Mouse (Mus musculus): ENCODE data around the gene Dennd1b. TPM values are rescaled to one million over a fixed set of nuclear protein-coding genes. Genes with fewer than 3 reads are reported as not detected.

Dennd1b gene
- polyA plus RNA-seq, 1 experiment from 2014 or later = 12.3 TPM

DNA sequence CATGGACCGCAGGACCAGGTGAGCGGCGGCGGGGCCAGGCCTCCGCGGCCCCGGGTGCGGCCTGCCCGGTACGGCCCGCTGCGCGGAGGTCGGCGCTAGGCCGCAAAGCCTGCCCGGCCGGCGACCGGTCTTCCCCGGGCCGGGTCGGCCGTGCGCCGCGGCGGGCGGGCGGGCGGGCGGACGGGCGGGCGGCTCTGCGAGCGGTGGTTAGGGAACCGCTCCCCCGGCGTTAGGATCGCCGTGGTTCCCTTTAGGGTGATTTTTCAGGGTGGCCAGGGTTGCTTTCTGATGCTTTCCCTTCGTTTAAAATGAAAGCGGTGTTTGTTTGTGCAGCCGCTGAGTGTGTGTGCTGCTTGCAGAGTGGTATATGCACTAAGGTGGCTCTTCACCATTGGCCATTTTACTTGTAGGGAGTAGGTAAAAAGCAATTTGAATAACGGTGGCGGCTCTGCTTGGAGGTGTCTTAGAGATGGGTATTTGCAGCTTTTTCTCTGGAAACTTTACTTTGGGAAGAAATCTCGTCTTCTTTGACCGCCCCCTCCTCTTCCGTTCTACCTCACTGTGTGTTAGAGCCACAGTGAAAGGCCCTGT lies 728 bp downstream of the Dennd1b start:
- Histone ChIP-seq H3K4me1 (replicated peaks) (peaks cover 26% of the 10 kb centered on the region), H3K9me3 (no peaks in the 10 kb centered on the region), H3K4me3 (replicated peaks) (peak overlapping the region; percentile 85), H3K27ac (peak overlapping the region; percentile 87), H3K9ac (replicated peaks) (peak overlapping the region; percentile 92), H3K27me3 (no peaks in the 10 kb centered on the region), H3K4me2 (peak overlapping the region; percentile 66), H3K36me3 (no peaks in the 10 kb centered on the region)
- ATAC-seq (ENCODE audit: insufficient number of reproducible peaks, insufficient read depth, low FRiP score, low TSS enrichment, low read depth) = peak; percentile 57
- WGBS = under 1% methylated on average over 44 of the region's 50 CpGs

DNA sequence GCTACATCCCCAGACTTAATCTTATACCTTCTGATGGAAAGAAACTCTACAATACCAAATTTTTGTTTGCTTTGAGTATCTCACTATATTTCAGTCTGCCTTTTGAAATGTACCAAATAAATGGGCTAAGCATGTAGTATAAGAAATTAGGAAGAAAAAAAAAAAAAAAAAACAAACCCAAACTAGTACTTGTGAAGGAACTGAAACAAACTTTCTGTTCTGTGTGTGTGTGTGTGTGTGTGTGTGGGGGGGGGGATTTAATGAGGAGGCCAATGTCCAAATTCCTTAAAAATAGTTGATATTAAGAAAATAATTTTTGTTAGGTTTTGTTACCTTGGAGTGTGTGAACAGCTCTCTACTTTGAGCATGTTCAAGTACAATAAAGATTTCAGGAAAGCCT lies 1.8 kb downstream of the Dennd1b start:
- Histone ChIP-seq H3K9ac (replicated peaks) (no peak overlapping the region), H3K4me1 (replicated peaks) (peaks cover 26% of the 10 kb centered on the region), H3K4me3 (replicated peaks) (no peak overlapping the region), H3K27ac (no peak overlapping the region), H3K36me3 (no peaks in the 10 kb centered on the region), H3K27me3 (no peaks in the 10 kb centered on the region), H3K9me3 (no peaks in the 10 kb centered on the region), H3K4me2 (no peak overlapping the region)
- no peak for ATAC-seq (ENCODE audit: insufficient number of reproducible peaks, insufficient read depth, low FRiP score, low TSS enrichment, low read depth)

DNA sequence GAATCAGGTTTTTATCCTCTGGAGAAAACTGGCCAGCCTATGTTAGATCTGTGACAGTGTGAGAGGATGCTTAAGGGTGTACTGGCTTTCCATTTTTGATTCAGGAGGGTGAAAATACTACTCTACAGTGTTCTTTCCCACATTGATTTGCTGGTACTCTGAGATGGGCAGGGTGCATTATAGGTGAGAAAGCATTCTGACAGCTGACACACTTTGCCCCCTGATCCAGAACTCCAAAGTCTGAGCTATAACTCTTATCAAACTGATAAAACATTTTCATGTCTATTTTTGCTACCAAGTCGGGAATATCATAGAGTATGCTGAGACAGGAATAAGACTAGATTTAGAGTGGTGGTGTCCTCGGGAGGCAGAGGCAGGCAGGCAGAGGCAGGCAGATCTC lies 2.3 kb downstream of the Dennd1b start:
- Histone ChIP-seq H3K9ac (replicated peaks) (no peak overlapping the region), H3K36me3 (no peaks in the 10 kb centered on the region), H3K4me2 (no peak overlapping the region), H3K9me3 (no peaks in the 10 kb centered on the region), H3K27ac (no peak overlapping the region), H3K27me3 (no peaks in the 10 kb centered on the region), H3K4me3 (replicated peaks) (no peak overlapping the region), H3K4me1 (replicated peaks) (peaks cover 26% of the 10 kb centered on the region)
- no peak for ATAC-seq (ENCODE audit: insufficient number of reproducible peaks, insufficient read depth, low FRiP score, low TSS enrichment, low read depth)
- WGBS = 91% methylated on average over 2 of the region's 2 CpGs

DNA sequence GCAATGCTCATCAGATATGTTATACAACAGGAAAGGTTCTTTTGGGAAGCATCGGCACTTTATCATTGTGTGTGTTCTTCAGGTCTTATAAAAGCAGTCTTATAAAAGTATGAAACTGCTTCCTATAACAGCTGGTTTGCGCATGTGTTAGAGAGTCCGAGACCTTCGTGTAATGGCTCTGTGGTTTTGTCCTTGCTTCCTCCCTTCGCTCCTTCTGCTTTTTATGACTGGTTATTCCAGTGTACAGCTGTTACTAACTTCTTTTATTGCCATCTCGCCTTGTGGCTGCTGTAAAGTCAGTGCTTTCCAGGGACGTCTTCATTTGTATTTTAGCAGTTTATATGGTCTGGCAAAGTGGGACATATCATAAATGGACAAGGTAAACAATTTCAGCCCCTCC lies 4.2 kb downstream of the Dennd1b start:
- H3K27me3 ChIP-seq = no peaks in the 10 kb centered on the region
- WGBS = 28% methylated on average over 7 of the region's 7 CpGs
- H3K4me1 ChIP-seq (replicated peaks) = peaks cover 26% of the 10 kb centered on the region
- H3K9ac ChIP-seq (replicated peaks) = no peak overlapping the region
- no peak overlapping the region for H3K27ac ChIP-seq
- no peak overlapping the region; the same call in 1 of the 2 replicates for H3K4me2 ChIP-seq
- ATAC-seq (ENCODE audit: insufficient number of reproducible peaks, insufficient read depth, low FRiP score, low TSS enrichment, low read depth) = no peak
- no peaks in the 10 kb centered on the region for H3K36me3 ChIP-seq
- no peak overlapping the region for H3K4me3 ChIP-seq (replicated peaks)
- no peaks in the 10 kb centered on the region for H3K9me3 ChIP-seq

DNA sequence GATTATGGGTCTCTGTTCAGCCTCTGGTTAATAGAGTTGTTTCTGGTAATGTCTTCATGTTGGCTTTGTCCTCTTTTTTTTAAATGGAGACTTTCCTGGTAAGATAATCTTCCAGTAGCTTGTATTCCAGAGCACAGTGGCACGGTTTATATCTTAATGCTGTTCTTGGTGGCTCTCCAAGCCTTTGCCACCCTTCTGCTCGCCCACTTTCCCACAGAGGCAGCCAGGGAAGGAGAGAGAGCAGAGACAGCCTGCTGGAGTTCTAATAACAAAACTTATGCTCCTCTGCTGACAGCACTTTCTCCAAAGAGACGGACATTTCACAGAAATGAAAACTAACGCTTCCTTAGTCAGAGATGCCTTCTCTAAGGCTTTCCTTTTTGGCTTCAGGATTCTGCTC lies 6.8 kb downstream of the Dennd1b start:
- Histone ChIP-seq H3K4me1 (replicated peaks) (peaks cover 20% of the 10 kb centered on the region), H3K4me2 (no peak overlapping the region), H3K9me3 (no peaks in the 10 kb centered on the region), H3K27ac (no peak overlapping the region), H3K4me3 (replicated peaks) (no peak overlapping the region), H3K36me3 (no peaks in the 10 kb centered on the region), H3K9ac (replicated peaks) (no peak overlapping the region), H3K27me3 (no peaks in the 10 kb centered on the region)
- ATAC-seq (ENCODE audit: insufficient number of reproducible peaks, insufficient read depth, low FRiP score, low TSS enrichment, low read depth) = no peak
- 88% methylated on average over 4 of the region's 4 CpGs for WGBS

DNA sequence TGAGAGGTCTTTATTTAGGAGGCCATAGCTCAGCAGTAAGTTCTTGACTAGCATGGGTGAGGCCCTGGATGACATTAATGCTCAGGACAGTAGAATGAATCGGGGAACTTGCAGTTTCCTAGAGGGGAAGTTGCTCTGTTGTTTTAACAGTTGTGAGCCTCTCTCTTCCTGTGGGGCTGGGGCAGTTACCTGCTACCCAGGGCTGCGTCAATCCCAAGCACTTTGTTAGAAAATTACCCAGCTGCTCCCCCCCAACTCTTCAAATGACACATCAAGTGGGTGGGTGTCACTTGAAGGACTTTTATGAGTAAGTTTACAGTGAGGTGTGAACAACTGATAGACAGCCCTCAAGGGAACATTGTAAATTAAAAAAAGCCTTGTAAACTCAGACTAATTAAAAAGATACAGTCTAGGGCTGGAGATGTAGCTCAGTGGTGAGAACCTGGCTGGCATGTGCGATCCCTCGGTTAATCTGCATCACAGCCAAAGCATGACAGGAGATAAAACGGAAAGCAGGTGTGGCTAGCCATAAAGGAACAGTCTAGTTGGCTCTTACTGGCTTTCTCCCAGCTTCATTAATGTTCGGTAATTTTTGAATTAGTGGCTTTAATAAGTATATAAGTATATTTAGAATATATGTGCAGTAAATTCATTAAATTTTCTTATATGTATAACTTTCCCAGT lies 10.4 kb downstream of the Dennd1b start:
- no peak overlapping the region for H3K27ac ChIP-seq
- H3K9ac ChIP-seq (replicated peaks) = no peak overlapping the region
- no peak overlapping the region for H3K4me2 ChIP-seq
- WGBS = 51% methylated on average over 6 of the region's 6 CpGs
- no peaks in the 10 kb centered on the region for H3K27me3 ChIP-seq
- H3K4me3 ChIP-seq (replicated peaks) = no peak overlapping the region
- no peak for ATAC-seq (ENCODE audit: insufficient number of reproducible peaks, insufficient read depth, low FRiP score, low TSS enrichment, low read depth)
- H3K9me3 ChIP-seq = no peaks in the 10 kb centered on the region
- no peaks in the 10 kb centered on the region for H3K36me3 ChIP-seq
- H3K4me1 ChIP-seq (replicated peaks) = no peaks in the 10 kb centered on the region

DNA sequence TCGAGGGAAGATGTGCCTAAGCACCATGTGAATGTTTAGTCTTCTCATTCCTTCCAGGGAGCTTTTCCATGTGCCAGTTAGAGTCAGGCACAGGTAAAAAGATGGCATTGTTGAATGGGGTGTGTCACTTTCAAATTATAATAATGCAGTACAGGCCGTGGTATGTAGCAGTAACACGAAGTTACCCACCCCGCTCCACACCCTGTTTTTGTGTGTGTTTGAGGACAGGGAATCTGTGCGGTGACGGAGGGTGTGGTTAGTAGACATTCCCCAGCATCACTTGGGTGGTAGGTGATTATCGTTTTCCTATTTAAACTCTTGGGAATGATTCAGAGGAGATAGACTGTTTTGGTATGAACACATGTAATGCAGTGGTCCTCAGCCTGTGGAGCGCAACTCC lies 11.6 kb downstream of the Dennd1b start:
- H3K4me2 ChIP-seq = no peak overlapping the region
- no peaks in the 10 kb centered on the region for H3K9me3 ChIP-seq
- no peak overlapping the region for H3K27ac ChIP-seq
- H3K27me3 ChIP-seq = no peaks in the 10 kb centered on the region
- ATAC-seq (ENCODE audit: insufficient number of reproducible peaks, insufficient read depth, low FRiP score, low TSS enrichment, low read depth) = no peak
- no peaks in the 10 kb centered on the region for H3K4me1 ChIP-seq (replicated peaks)
- H3K4me3 ChIP-seq (replicated peaks) = no peak overlapping the region
- WGBS = 95% methylated on average over 8 of the region's 8 CpGs
- H3K36me3 ChIP-seq = no peaks in the 10 kb centered on the region
- no peak overlapping the region for H3K9ac ChIP-seq (replicated peaks)

DNA sequence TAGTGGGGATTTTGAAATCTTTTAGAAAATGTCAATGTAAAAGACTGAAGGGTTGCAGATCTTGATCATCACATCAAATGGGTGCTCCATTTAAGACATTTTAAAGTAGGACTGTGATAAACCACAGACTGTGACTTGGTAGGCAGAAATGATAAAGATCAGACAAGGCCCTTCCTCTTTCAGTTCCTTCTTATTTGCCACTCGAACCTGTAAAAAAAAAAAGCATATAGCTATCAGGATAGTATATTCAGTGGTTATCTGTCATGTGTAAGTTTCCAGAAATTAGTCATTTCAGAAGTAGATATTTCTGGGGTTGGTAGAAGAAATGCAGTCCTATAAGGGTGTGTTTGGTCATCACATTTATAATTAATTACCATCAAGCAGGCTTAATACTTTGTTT lies 12.7 kb downstream of the Dennd1b start:
- no peak overlapping the region for H3K27ac ChIP-seq
- no peaks in the 10 kb centered on the region for H3K27me3 ChIP-seq
- no peaks in the 10 kb centered on the region for H3K9me3 ChIP-seq
- H3K36me3 ChIP-seq = no peaks in the 10 kb centered on the region
- H3K4me1 ChIP-seq (replicated peaks) = no peaks in the 10 kb centered on the region
- H3K9ac ChIP-seq (replicated peaks) = no peak overlapping the region
- no peak overlapping the region for H3K4me3 ChIP-seq (replicated peaks)
- no peak for ATAC-seq (ENCODE audit: insufficient number of reproducible peaks, insufficient read depth, low FRiP score, low TSS enrichment, low read depth)
- H3K4me2 ChIP-seq = no peak overlapping the region
- 73% methylated on average over 1 of the region's 1 CpGs for WGBS

DNA sequence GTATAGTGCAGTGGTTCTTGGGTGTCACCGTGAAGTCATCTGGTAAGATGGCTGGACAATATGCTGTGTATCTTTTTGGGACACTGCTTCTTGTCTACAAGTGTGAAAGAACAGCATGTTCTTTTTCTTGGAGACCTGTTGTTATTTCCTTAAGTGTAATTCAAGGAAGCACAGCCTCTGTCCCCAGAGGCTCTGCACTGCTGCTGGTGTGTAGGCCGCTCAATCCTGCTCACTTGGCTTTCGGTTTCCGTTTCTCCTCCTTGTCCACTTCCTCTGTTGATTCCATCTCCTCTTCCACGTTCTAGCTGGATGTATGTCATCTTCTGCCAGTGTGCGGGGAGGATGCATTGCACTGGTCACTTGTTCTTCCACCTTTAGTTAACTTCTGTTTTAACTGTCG lies 19.0 kb downstream of the Dennd1b start:
- Histone ChIP-seq H3K4me3 (replicated peaks) (no peak overlapping the region), H3K9ac (replicated peaks) (no peak overlapping the region), H3K4me1 (replicated peaks) (peaks cover 21% of the 10 kb centered on the region), H3K4me2 (no peak overlapping the region), H3K27me3 (no peaks in the 10 kb centered on the region), H3K9me3 (no peaks in the 10 kb centered on the region), H3K27ac (no peak overlapping the region), H3K36me3 (no peaks in the 10 kb centered on the region)
- ATAC-seq (ENCODE audit: insufficient number of reproducible peaks, insufficient read depth, low FRiP score, low TSS enrichment, low read depth) = no peak
- 85% methylated on average over 7 of the region's 7 CpGs for WGBS

DNA sequence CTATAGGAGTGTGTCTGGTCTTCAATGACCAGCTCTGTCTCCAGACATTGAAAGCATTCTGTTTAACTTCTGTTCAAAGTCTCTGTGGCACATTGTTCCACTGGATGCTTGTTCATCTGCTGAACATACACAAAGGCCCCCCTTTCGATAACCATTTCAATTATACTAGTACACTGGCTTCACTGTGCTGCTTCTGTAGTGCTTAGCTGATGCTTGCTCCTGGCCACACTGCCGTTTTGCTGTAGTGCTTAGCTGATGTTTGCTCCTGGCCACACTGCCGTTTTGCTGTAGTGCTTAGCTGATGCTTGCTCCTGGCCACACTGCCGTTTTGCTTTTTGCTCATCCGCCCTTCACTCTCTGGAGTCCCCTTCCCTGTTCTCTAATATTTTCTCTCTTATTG lies 19.4 kb downstream of the Dennd1b start:
- WGBS = 73% methylated on average over 5 of the region's 5 CpGs
- Histone ChIP-seq H3K27ac (no peak overlapping the region), H3K36me3 (no peaks in the 10 kb centered on the region), H3K4me3 (replicated peaks) (no peak overlapping the region), H3K9me3 (no peaks in the 10 kb centered on the region), H3K9ac (replicated peaks) (no peak overlapping the region), H3K4me1 (replicated peaks) (peaks cover 21% of the 10 kb centered on the region), H3K4me2 (no peak overlapping the region), H3K27me3 (no peaks in the 10 kb centered on the region)
- ATAC-seq (ENCODE audit: insufficient number of reproducible peaks, insufficient read depth, low FRiP score, low TSS enrichment, low read depth) = no peak

DNA sequence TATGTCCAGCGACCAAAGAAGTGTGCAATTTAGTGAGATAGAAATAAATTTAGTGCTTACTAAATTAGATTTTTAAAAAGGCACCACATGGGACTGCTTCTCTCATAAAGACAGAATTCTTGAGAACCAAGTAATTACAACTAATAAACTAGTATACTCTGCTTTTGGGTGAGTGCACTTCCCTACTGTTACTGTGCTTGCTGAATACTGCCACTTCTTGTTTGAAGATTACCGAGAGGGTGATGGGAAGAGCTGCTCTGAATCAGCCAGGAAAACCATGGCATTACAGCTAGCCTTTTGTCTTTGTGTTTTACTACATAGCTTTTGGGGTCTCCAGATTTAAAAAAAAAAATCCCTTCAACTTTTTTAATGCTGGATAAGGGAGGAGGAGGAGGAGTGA lies 19.8 kb downstream of the Dennd1b start:
- Histone ChIP-seq H3K9ac (replicated peaks) (no peak overlapping the region), H3K9me3 (no peaks in the 10 kb centered on the region), H3K4me2 (no peak overlapping the region), H3K27ac (no peak overlapping the region), H3K4me1 (replicated peaks) (peaks cover 21% of the 10 kb centered on the region), H3K36me3 (no peaks in the 10 kb centered on the region), H3K27me3 (no peaks in the 10 kb centered on the region), H3K4me3 (replicated peaks) (no peak overlapping the region)
- 56% methylated on average over 2 of the region's 2 CpGs for WGBS
- ATAC-seq (ENCODE audit: insufficient number of reproducible peaks, insufficient read depth, low FRiP score, low TSS enrichment, low read depth) = no peak

DNA sequence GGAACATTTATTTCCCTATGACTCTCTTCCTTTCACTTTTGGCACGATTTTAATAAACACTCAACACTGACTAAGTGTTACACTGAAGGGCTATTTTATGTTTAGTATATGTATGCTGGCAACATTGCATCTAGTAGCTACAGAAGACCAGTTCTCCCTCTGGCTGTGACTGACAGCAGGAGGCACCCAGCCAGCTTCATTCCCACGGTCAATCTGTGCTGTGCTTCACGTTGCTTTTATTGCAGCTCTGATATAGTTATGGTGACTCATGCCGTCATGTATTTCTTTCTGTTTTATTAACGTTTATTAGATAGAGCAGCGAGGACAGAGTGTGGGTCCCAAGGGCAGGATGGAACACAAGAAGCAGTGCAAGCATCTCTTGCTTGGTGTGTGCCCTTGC lies 20.2 kb downstream of the Dennd1b start:
- Histone ChIP-seq H3K4me2 (no peak overlapping the region), H3K27ac (0 out of 2 replicates have a peak overlapping the region, but pooled peaks have one; percentile 2)
- no peak for ATAC-seq (ENCODE audit: insufficient number of reproducible peaks, insufficient read depth, low FRiP score, low TSS enrichment, low read depth)

More for the DNA sequence above, 20.2 kb downstream of the Dennd1b start:
- H3K9me3 ChIP-seq = no peaks in the 10 kb centered on the region
- WGBS = 60% methylated on average over 6 of the region's 6 CpGs
- no peak overlapping the region for H3K4me3 ChIP-seq (replicated peaks)
- H3K36me3 ChIP-seq = no peaks in the 10 kb centered on the region
- peaks cover 21% of the 10 kb centered on the region for H3K4me1 ChIP-seq (replicated peaks)
- H3K27me3 ChIP-seq = no peaks in the 10 kb centered on the region
- H3K9ac ChIP-seq (replicated peaks) = no peak overlapping the region

All from limb, embryonic 12.5 days (tissue).